In the genomic region with DNA sequence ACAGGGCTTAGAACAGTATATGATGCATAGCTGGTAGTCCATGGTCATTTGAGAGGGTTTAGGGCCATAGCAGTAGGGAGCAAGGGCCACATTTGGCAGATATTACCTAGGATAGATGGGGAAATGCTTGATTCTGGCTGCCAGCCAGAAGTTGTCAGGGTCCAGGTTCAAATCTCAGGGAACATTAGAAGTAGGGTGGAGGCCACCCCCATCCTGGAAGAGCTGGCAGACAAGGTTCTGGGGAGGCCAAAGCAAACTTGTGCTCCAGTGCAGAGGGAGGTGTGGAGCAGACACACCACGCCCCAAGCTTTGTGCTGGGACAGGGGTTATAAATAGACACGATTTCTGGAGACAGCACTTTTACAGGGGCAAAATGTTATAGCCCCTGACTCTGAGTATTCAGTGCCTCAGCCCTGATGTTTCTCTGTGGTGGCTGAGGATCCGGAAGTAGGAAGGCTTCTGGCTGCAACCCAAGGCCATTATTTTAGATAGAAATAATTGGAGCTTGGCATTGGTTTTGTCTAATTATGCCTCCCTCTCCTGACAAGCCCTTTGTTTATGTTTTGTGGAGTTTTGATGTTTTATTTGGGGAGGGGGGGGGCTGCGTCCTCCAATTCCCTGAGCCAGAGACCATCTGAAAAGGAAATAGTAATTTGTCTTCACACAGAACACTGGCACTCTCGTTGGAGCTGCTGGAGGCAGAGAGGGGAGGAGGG, we compare ENCODE assay signal across 7 mouse cellular contexts.
DNase-seq lines count a peak whose midpoint lies in the region; ATAC-seq lines count a peak whose summit lies in the region.

No protein-coding gene starts in this region.

- 31% methylated on average over 5 of the region's 5 CpGs for WGBS in forebrain, embryonic 12.5 days
- WGBS in hindbrain, embryonic 10.5 days, result 43% methylated on average over 5 of the region's 5 CpGs
- WGBS in midbrain, embryonic 14.5 days, result 35% methylated on average over 5 of the region's 5 CpGs

- no peaks in the 10 kb centered on the region for H3K27me3 ChIP-seq in forebrain, embryonic 12.5 days
- no peaks in the 10 kb centered on the region for H3K27me3 ChIP-seq in hindbrain, embryonic 10.5 days (ENCODE audit: insufficient read depth, poor library complexity, severe bottlenecking)
- no peaks in the 10 kb centered on the region for H3K27me3 ChIP-seq in midbrain, embryonic 14.5 days (ENCODE audit: control insufficient read depth, insufficient read depth, low read length)

- peak overlapping the region; percentile 83 for H3K27ac ChIP-seq in forebrain, embryonic 12.5 days
- H3K27ac ChIP-seq in hindbrain, embryonic 10.5 days, result peak overlapping the region; percentile 78; the same call in 1 of the 2 replicates
- peak overlapping the region; percentile 82 for H3K27ac ChIP-seq in midbrain, embryonic 14.5 days (replicated peaks; ENCODE audit: low read depth, low read length)

- peak; percentile 71; the same call in 1 of the 2 replicates for ATAC-seq in forebrain, embryonic 12.5 days (ENCODE audit: low FRiP score)
- peak; percentile 28; the same call in 1 of the 2 replicates for ATAC-seq in midbrain, embryonic 14.5 days (ENCODE audit: low FRiP score, low TSS enrichment)

- peak; percentile 16 for DNase-seq in kidney, postnatal 14 days
- no peak for DNase-seq in kidney, adult 8-10 months
- DNase-seq in hindbrain, embryonic 10.5 days (ENCODE audit: low spot score), result no peak
- DNase-seq in midbrain, embryonic 14.5 days, result no peak
- DNase-seq in adrenal gland, postnatal 36 days, result no peak
- DNase-seq in layer of hippocampus, postnatal 36 days, result no peak

- H3K9ac ChIP-seq in forebrain, embryonic 12.5 days, result no peak overlapping the region
- H3K9ac ChIP-seq in midbrain, embryonic 14.5 days (replicated peaks; ENCODE audit: low read length), result peak overlapping the region; percentile 30

- no peaks in the 10 kb centered on the region for H3K9me3 ChIP-seq in forebrain, embryonic 12.5 days
- no peaks in the 10 kb centered on the region for H3K9me3 ChIP-seq in hindbrain, embryonic 10.5 days
- no peaks in the 10 kb centered on the region for H3K9me3 ChIP-seq in midbrain, embryonic 14.5 days (ENCODE audit: control insufficient read depth, low read length)

- H3K4me2 ChIP-seq in forebrain, embryonic 12.5 days, result peak overlapping the region; percentile 47
- peak overlapping the region; percentile 49 for H3K4me2 ChIP-seq in midbrain, embryonic 14.5 days (ENCODE audit: low read length)

- H3K4me1 ChIP-seq in forebrain, embryonic 12.5 days, result peaks cover 20% of the 10 kb centered on the region
- peaks cover 18% of the 10 kb centered on the region for H3K4me1 ChIP-seq in hindbrain, embryonic 10.5 days (replicated peaks)
- H3K4me1 ChIP-seq in midbrain, embryonic 14.5 days (ENCODE audit: control insufficient read depth, insufficient read depth, low read length), result peaks cover 27% of the 10 kb centered on the region

- no peak overlapping the region for H3K4me3 ChIP-seq in forebrain, embryonic 12.5 days (replicated peaks)
- peak overlapping the region; percentile 31; the same call in 1 of the 2 replicates for H3K4me3 ChIP-seq in hindbrain, embryonic 10.5 days
- H3K4me3 ChIP-seq in midbrain, embryonic 14.5 days (replicated peaks; ENCODE audit: low read depth, low read length), result 0 out of 2 replicates have a peak overlapping the region, but pooled peaks have one; percentile 25

- no peaks in the 10 kb centered on the region for H3K36me3 ChIP-seq in forebrain, embryonic 12.5 days (replicated peaks)
- no peaks in the 10 kb centered on the region for H3K36me3 ChIP-seq in hindbrain, embryonic 10.5 days
- peaks cover 4% of the 10 kb centered on the region for H3K36me3 ChIP-seq in midbrain, embryonic 14.5 days (ENCODE audit: control insufficient read depth, insufficient read depth, low read length)
